Mouse (Mus musculus): ENCODE results near the gene Tyms. TPM values are rescaled to one million over a fixed set of nuclear protein-coding genes. Genes with fewer than 3 reads are reported as not detected.

Tyms gene
- polyA plus RNA-seq, 1 experiment from 2014 or later = 229 TPM

- DNase-seq (ENCODE audit: low spot score) (no peak), ATAC-seq (ENCODE audit: low FRiP score) (no peak)
- Histone ChIP-seq H3K9me3 (ENCODE audit: control insufficient read depth, low read length) (no peaks in the 10 kb centered on the region), H3K36me3 (ENCODE audit: control insufficient read depth, insufficient read depth, low read length) (peaks cover 2% of the 10 kb centered on the region; the same call in 1 of the 2 replicates), H3K4me2 (replicated peaks; ENCODE audit: low read depth, low read length) (no peak overlapping the region), H3K4me3 (ENCODE audit: low read depth, low read length) (no peak overlapping the region), H3K27me3 (ENCODE audit: control insufficient read depth, insufficient read depth, low read length) (peaks cover 15% of the 10 kb centered on the region), H3K4me1 (replicated peaks; ENCODE audit: control insufficient read depth, insufficient read depth, low read length) (peaks cover 38% of the 10 kb centered on the region), H3K27ac (ENCODE audit: low read depth, low read length) (no peak overlapping the region), H3K9ac (ENCODE audit: low read depth, low read length) (no peak overlapping the region)
- WGBS = 77% methylated on average over 3 of the region's 3 CpGs
Observed at GRCm38 (mm10) chr5:30112533-30113068, 39.2 kb upstream of the Tyms start.

DNA sequence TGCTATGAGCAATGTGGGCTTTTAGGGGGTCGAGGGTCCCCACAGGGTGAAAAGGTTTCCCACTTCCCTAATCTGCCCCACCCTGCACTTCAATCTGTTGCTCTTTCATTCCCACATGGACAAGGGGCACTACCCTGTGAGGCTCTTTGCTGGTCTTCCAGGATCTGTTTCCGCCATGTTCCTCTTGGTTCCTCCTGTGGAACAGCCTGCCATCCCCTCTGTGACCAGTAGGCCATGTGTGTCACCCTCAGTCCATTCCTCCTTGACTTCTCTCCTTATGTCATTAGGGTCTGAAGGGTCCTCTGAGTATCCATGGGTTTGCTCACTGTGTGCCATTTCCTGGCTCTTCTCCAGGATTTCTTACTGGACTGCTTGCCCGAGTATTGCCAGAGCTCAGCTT lies 38.4 kb upstream of the Tyms start:
- Histone ChIP-seq H3K27ac (ENCODE audit: low read depth, low read length) (peak overlapping the region; percentile 93), H3K4me1 (replicated peaks; ENCODE audit: control insufficient read depth, insufficient read depth, low read length) (peaks cover 44% of the 10 kb centered on the region), H3K9me3 (ENCODE audit: control insufficient read depth, low read length) (no peaks in the 10 kb centered on the region), H3K27me3 (ENCODE audit: control insufficient read depth, insufficient read depth, low read length) (peaks cover 15% of the 10 kb centered on the region), H3K4me2 (replicated peaks; ENCODE audit: low read depth, low read length) (peak overlapping the region; percentile 49), H3K9ac (ENCODE audit: low read depth, low read length) (0 out of 2 replicates have a peak overlapping the region, but pooled peaks have one; percentile 19), H3K4me3 (ENCODE audit: low read depth, low read length) (no peak overlapping the region), H3K36me3 (ENCODE audit: control insufficient read depth, insufficient read depth, low read length) (peaks cover under 1% of the 10 kb centered on the region; the same call in 1 of the 2 replicates)
- WGBS = 74% methylated on average over 3 of the region's 3 CpGs
- no peak for ATAC-seq (ENCODE audit: low FRiP score)
- DNase-seq (ENCODE audit: low spot score) = peak; percentile 27

DNA sequence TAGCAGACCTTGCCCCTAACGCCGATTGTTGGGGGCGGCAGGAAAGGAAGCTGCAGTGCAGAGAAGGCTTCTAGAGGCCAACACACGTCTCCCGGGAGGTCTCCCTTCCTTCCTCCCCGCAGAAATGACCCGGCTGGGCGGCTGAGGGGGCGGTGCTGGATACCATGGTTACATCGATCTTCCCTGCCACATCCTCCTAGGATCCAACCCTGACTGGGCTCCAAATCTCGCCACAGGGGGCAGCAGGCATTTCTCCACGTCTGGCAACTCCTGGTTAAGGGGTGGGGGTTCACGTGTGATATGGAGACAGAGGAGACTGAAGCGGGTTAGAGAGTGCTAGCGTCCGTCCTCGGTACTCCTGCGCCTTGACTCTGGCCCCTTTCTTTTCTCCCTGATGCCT lies 37.7 kb upstream of the Tyms start:
- H3K4me2 ChIP-seq (replicated peaks; ENCODE audit: low read depth, low read length) = peak overlapping the region; percentile 49
- no peaks in the 10 kb centered on the region for H3K36me3 ChIP-seq (ENCODE audit: control insufficient read depth, insufficient read depth, low read length)
- peaks cover 48% of the 10 kb centered on the region for H3K4me1 ChIP-seq (replicated peaks; ENCODE audit: control insufficient read depth, insufficient read depth, low read length)
- peaks cover 15% of the 10 kb centered on the region for H3K27me3 ChIP-seq (ENCODE audit: control insufficient read depth, insufficient read depth, low read length)
- DNase-seq (ENCODE audit: low spot score) (peak; percentile 90), ATAC-seq (ENCODE audit: low FRiP score) (peak; percentile 52)
- WGBS = 1% methylated on average over 18 of the region's 18 CpGs
- peak overlapping the region; percentile 21 for H3K4me3 ChIP-seq (ENCODE audit: low read depth, low read length)
- H3K27ac ChIP-seq (ENCODE audit: low read depth, low read length) = peak overlapping the region; percentile 93
- no peaks in the 10 kb centered on the region for H3K9me3 ChIP-seq (ENCODE audit: control insufficient read depth, low read length)
- H3K9ac ChIP-seq (ENCODE audit: low read depth, low read length) = peak overlapping the region; percentile 42

DNA sequence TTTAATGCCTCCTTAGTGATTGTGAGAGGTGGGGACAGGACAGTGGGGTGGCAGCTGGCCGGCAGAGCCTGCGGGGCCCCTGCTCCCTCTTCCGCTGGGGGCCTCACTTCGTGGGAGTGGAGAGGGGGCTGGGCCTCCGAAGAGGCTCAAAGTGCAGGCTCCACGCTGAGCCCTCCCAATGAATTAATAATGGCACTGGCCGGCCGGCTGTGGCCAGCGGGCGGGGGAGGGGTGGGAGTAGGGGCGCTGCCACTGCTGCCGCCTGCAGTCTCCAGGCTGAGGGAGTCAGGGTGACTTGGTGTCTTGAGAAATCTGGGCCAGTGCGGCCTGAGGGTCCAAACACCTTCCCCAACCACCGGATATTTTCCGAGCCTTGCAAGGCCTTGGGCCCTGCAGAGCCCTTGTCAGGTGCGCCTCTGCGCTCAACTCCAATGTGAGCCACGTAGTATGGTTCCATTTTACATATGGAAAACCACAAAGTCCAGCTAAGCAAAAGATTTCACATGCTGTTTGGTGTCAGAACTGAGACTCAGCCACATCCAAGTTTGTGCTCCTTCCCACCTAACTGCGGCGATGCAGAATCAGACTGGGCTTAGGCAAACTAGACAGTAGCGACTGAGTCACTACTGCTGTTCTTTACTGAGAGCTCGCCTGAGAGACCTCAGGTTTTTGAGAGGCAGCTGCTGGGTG lies 37.1 kb upstream of the Tyms start:
- H3K9me3 ChIP-seq (ENCODE audit: control insufficient read depth, low read length) = no peaks in the 10 kb centered on the region
- DNase-seq (ENCODE audit: low spot score) (peak; percentile 69), ATAC-seq (ENCODE audit: low FRiP score) (peak; percentile 8; the same call in 1 of the 2 replicates)
- H3K27ac ChIP-seq (ENCODE audit: low read depth, low read length) = peak overlapping the region; percentile 93
- H3K36me3 ChIP-seq (ENCODE audit: control insufficient read depth, insufficient read depth, low read length) = no peaks in the 10 kb centered on the region
- peaks cover 48% of the 10 kb centered on the region for H3K4me1 ChIP-seq (replicated peaks; ENCODE audit: control insufficient read depth, insufficient read depth, low read length)
- H3K27me3 ChIP-seq (ENCODE audit: control insufficient read depth, insufficient read depth, low read length) = peaks cover 15% of the 10 kb centered on the region
- WGBS = 3% methylated on average over 22 of the region's 22 CpGs
- peak overlapping the region; percentile 21 for H3K4me3 ChIP-seq (ENCODE audit: low read depth, low read length)
- H3K4me2 ChIP-seq (replicated peaks; ENCODE audit: low read depth, low read length) = peak overlapping the region; percentile 49
- peak overlapping the region; percentile 42 for H3K9ac ChIP-seq (ENCODE audit: low read depth, low read length)

DNA sequence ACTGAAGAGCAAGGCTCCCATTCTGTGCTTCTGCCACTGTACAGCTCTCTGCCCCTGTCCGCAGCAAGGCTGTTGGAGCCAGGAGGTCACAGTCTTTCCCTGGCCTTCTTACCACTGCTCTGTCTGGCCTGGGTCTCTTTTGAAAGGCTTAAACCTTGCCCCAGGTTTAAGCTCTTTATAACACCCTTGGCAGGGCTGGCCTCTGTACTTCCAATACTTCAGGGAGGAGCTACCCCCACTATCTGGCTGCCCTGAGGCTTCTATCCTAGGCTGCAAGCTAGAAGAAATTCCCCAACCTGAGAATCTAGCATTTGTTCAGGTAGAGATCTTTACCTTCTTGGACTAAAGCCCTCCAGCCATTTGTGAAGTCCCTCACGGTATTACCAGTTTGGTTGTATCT lies 36.5 kb upstream of the Tyms start:
- ATAC-seq (ENCODE audit: low FRiP score) (no peak), DNase-seq (ENCODE audit: low spot score) (peak; percentile 25)
- H3K36me3 ChIP-seq (ENCODE audit: control insufficient read depth, insufficient read depth, low read length) = no peaks in the 10 kb centered on the region
- peak overlapping the region; percentile 49 for H3K4me2 ChIP-seq (replicated peaks; ENCODE audit: low read depth, low read length)
- WGBS = 32% methylated on average over 2 of the region's 2 CpGs
- peaks cover 19% of the 10 kb centered on the region for H3K27me3 ChIP-seq (ENCODE audit: control insufficient read depth, insufficient read depth, low read length)
- H3K9ac ChIP-seq (ENCODE audit: low read depth, low read length) = peak overlapping the region; percentile 42; the same call in 1 of the 2 replicates
- no peak overlapping the region; the same call in 1 of the 2 replicates for H3K4me3 ChIP-seq (ENCODE audit: low read depth, low read length)
- H3K27ac ChIP-seq (ENCODE audit: low read depth, low read length) = peak overlapping the region; percentile 93
- no peaks in the 10 kb centered on the region for H3K9me3 ChIP-seq (ENCODE audit: control insufficient read depth, low read length)
- peaks cover 48% of the 10 kb centered on the region for H3K4me1 ChIP-seq (replicated peaks; ENCODE audit: control insufficient read depth, insufficient read depth, low read length)

- H3K4me2 ChIP-seq (replicated peaks; ENCODE audit: low read depth, low read length) = peak overlapping the region; percentile 12; the same call in 1 of the 2 replicates
- no peaks in the 10 kb centered on the region for H3K9me3 ChIP-seq (ENCODE audit: control insufficient read depth, low read length)
- H3K27me3 ChIP-seq (ENCODE audit: control insufficient read depth, insufficient read depth, low read length) = peaks cover 11% of the 10 kb centered on the region
- peak overlapping the region; percentile 87 for H3K27ac ChIP-seq (ENCODE audit: low read depth, low read length)
- H3K4me1 ChIP-seq (replicated peaks; ENCODE audit: control insufficient read depth, insufficient read depth, low read length) = peaks cover 35% of the 10 kb centered on the region
- WGBS = 58% methylated on average over 6 of the region's 6 CpGs
- ATAC-seq (ENCODE audit: low FRiP score) (no peak), DNase-seq (ENCODE audit: low spot score) (no peak)
- no peak overlapping the region for H3K4me3 ChIP-seq (ENCODE audit: low read depth, low read length)
- no peaks in the 10 kb centered on the region for H3K36me3 ChIP-seq (ENCODE audit: control insufficient read depth, insufficient read depth, low read length)
- H3K9ac ChIP-seq (ENCODE audit: low read depth, low read length) = no peak overlapping the region
Observed at GRCm38 (mm10) chr5:30108233-30108632, 34.8 kb upstream of the Tyms start.

DNA sequence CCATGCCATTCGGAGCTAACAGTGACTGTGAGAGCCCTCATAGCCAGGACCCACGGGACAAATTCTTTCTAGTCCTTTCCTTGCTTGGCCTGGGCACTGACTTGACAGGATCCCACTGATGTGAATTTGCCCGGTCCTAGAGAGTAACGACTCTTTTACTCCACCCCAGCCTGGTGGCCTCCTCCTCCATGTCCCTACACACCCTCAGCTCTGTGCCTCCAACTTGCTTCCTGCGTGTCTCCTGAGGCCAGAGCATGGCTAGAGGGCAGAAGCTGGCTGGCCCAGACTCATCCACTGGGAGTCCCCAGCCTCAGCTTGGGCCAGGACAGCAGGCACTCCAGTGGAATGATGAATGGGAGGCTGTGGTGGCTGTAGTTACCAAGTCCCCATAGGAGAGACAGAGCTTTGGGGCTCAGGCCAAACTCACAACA lies 34.2 kb upstream of the Tyms start:
- Histone ChIP-seq H3K4me2 (replicated peaks; ENCODE audit: low read depth, low read length) (peak overlapping the region; percentile 95), H3K27me3 (ENCODE audit: control insufficient read depth, insufficient read depth, low read length) (peaks cover 5% of the 10 kb centered on the region), H3K4me3 (ENCODE audit: low read depth, low read length) (peak overlapping the region; percentile 75; the same call in 1 of the 2 replicates), H3K9ac (ENCODE audit: low read depth, low read length) (peak overlapping the region; percentile 86; the same call in 1 of the 2 replicates), H3K27ac (ENCODE audit: low read depth, low read length) (peak overlapping the region; percentile 87), H3K4me1 (replicated peaks; ENCODE audit: control insufficient read depth, insufficient read depth, low read length) (peaks cover 35% of the 10 kb centered on the region), H3K9me3 (ENCODE audit: control insufficient read depth, low read length) (no peaks in the 10 kb centered on the region), H3K36me3 (ENCODE audit: control insufficient read depth, insufficient read depth, low read length) (no peaks in the 10 kb centered on the region)
- ATAC-seq (ENCODE audit: low FRiP score) (peak; percentile 4), DNase-seq (ENCODE audit: low spot score) (peak; percentile 58)
- WGBS = 5% methylated on average over 5 of the region's 5 CpGs

- H3K4me2 ChIP-seq (replicated peaks; ENCODE audit: low read depth, low read length) = peak overlapping the region; percentile 95
- 0% methylated on average over 7 of the region's 7 CpGs for WGBS
- DNase-seq (ENCODE audit: low spot score) (peak; percentile 79), ATAC-seq (ENCODE audit: low FRiP score) (peak; percentile 65)
- peak overlapping the region; percentile 86; the same call in 1 of the 2 replicates for H3K9ac ChIP-seq (ENCODE audit: low read depth, low read length)
- no peaks in the 10 kb centered on the region for H3K36me3 ChIP-seq (ENCODE audit: control insufficient read depth, insufficient read depth, low read length)
- H3K9me3 ChIP-seq (ENCODE audit: control insufficient read depth, low read length) = no peaks in the 10 kb centered on the region
- H3K4me1 ChIP-seq (replicated peaks; ENCODE audit: control insufficient read depth, insufficient read depth, low read length) = peaks cover 35% of the 10 kb centered on the region
- peaks cover 3% of the 10 kb centered on the region; the same call in 1 of the 2 replicates for H3K27me3 ChIP-seq (ENCODE audit: control insufficient read depth, insufficient read depth, low read length)
- peak overlapping the region; percentile 87 for H3K27ac ChIP-seq (ENCODE audit: low read depth, low read length)
- H3K4me3 ChIP-seq (ENCODE audit: low read depth, low read length) = peak overlapping the region; percentile 75
Observed at GRCm38 (mm10) chr5:30107186-30107585, 33.8 kb upstream of the Tyms start.

Data from hindbrain, embryonic 11.5 days (tissue).